Mouse (Mus musculus) stomach, postnatal 0 days (tissue): ENCODE measurements around the gene Rnls. TPM values are rescaled to one million over a fixed set of nuclear protein-coding genes. Genes with fewer than 3 reads are reported as not detected.

Source experiments
- ATAC-seq: fragments of 200-750 bp; cut with Nextera tagmentation; 2 replicates; pipeline ENCODE4 v1.8.0; 2017; ENCODE audit not compliant: low FRiP score, low TSS enrichment
- DNase-seq: peaks from one replicate; pipeline ENCODE4 v3.0.0-alpha.2; 2016; ENCODE audit warnings: low spot score
- H3K27ac ChIP-seq: fragments of 300-500 bp; sonication (generic); replicated peaks from 2 replicates; pipeline ENCODE4 v1.5.1; 2014; ENCODE audit warnings: mild to moderate bottlenecking, control low read depth
- H3K27me3 ChIP-seq: fragments of 300-500 bp; sonication (generic); 2 replicates; pipeline ENCODE4 v1.6.1; 2014; ENCODE audit warnings: low read length; ENCODE audit not compliant: control insufficient read depth, insufficient read depth
- H3K36me3 ChIP-seq: fragments of 300-500 bp; sonication (generic); 2 replicates; pipeline ENCODE4 v1.6.1; 2014; ENCODE audit warnings: low read length, mixed read lengths; ENCODE audit not compliant: control insufficient read depth, insufficient read depth
- H3K4me1 ChIP-seq: fragments of 300-500 bp; sonication (generic); replicated peaks from 2 replicates; pipeline ENCODE4 v1.6.1; 2014; ENCODE audit warnings: antibody characterized with exemption; ENCODE audit not compliant: control insufficient read depth, insufficient read depth
- H3K4me2 ChIP-seq: fragments of 300-500 bp; sonication (generic); replicated peaks from 2 replicates; pipeline ENCODE4 v1.6.1; 2014; ENCODE audit warnings: low read depth, mild to moderate bottlenecking, control low read depth, moderate library complexity
- H3K4me3 ChIP-seq: fragments of 300-500 bp; sonication (generic); 2 replicates; pipeline ENCODE4 v1.5.1; 2014; ENCODE audit warnings: low read depth, low read length, control low read depth
- H3K9ac ChIP-seq: fragments of 300-500 bp; sonication (generic); 2 replicates; pipeline ENCODE4 v1.6.1; 2014; ENCODE audit warnings: mild to moderate bottlenecking, low read length, control low read depth, mixed read lengths
- H3K9me3 ChIP-seq: fragments of 300-500 bp; sonication (generic); 2 replicates; pipeline ENCODE4 v1.6.1; 2016; ENCODE audit warnings: low read length; ENCODE audit not compliant: control insufficient read depth
- CTCF ChIP-seq: IDR thresholded peaks from 2 replicates; pipeline ENCODE4 v1.5.1; 2016; ENCODE audit warnings: antibody characterized with exemption, low read depth, mild to moderate bottlenecking, moderate library complexity
- EP300 ChIP-seq: optimal IDR thresholded peaks from 2 replicates; pipeline ENCODE3; 2016; ENCODE audit warnings: antibody characterized with exemption
- WGBS: fragments of 180-500 bp; shearing (Covaris S2); extraction: QIAGEN DNeasy Blood & Tissue Kit; methylation state at CpG from one replicate; pipeline ENCODE4 v1.1.7; 2014; 5-methylcytosine and 5-hydroxymethylcytosine counted together
- polyA plus RNA-seq: library from polyadenylated mRNA; unstranded; fragments of >200 nt; fragmentation: Nextera tagmentation; extraction: Ambion mirVana; gene quantifications from 2 replicates; pipeline ENCODE4 v1.2.1, GENCODE M21; 2015

Rnls gene
- polyA plus RNA-seq, 1 experiment from 2014 or later: 5.2 TPM

DNA sequence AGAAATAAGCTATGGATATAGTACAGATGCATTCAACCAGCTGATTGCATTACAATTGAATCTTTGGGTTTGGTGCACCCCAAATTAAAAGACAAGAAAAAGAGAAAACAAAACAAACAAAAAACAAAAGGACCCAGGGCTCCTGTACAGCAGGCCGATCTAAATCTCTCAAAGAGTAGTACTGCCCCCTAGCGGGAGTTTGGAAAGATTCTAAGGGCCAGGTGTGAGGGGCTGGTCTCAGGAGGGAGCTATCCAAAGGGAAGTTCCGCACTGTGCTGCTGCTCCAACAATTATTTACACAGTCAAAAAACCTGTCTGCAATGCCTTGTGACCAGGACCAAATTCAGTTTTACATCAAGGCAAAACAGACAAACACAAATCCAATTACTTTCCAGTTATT lies 165.1 kb downstream of the Rnls start:
- Histone ChIP-seq H3K36me3 (no peaks in the 10 kb centered on the region), H3K9me3 (no peaks in the 10 kb centered on the region), H3K4me1 (no peaks in the 10 kb centered on the region), H3K4me2 (no peak overlapping the region), H3K27ac (no peak overlapping the region), H3K4me3 (no peak overlapping the region), H3K9ac (no peak overlapping the region), H3K27me3 (no peaks in the 10 kb centered on the region)
- ATAC-seq (peak; percentile 80), DNase-seq (peak; percentile 66)
- TF ChIP-seq EP300 (no peak), CTCF (peak; percentile 85)
- 1% methylated on average over 3 of the region's 3 CpGs for WGBS

DNA sequence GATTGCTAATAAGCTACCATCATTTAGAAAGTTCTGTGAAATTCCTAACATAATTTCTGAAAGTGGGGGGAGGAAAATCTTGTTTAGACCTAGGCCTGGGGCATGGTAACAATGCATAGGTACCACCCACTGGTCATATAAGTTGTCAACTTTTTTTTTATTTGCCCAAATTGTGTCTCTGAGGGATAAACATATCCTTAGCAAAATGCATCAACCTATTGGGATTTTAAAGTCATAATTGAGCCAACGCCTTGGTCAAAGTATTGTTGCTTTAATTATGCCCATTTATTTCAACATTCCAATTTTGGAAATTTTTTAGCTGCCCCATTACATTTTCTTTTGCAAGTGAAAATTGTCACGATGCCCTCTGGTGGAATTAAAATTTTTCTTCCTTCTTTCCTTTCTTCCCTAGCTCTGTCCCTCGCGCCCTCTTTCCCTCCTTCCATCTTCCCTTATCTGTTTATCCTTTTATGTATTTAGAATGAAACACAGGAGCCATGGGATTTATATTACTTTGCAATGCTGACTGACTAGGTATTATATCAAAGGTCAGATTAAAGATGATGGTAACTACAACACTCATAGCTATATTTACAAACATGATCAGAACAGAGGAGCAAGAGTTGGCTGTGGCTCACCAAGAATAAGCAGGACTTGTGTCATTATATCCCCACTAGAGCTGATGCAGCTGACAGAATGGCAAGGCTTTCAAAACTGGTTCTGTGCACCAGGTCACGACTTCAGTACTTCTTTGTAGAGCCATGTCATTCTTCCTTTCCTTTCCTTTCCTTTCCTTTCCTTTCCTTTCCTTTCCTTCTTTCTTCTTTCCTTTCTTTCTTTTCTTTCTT lies 166.0 kb downstream of the Rnls start:
- DNase-seq: no peak
- Histone ChIP-seq H3K9ac (no peak overlapping the region), H3K4me3 (no peak overlapping the region), H3K27me3 (no peaks in the 10 kb centered on the region), H3K4me2 (no peak overlapping the region), H3K36me3 (no peaks in the 10 kb centered on the region), H3K4me1 (no peaks in the 10 kb centered on the region), H3K9me3 (no peaks in the 10 kb centered on the region), H3K27ac (no peak overlapping the region)
- no peak for ATAC-seq
- WGBS: 59% methylated on average over 5 of the region's 5 CpGs
- peak; percentile 60 for TF ChIP-seq CTCF
- TF ChIP-seq EP300: no peak

DNA sequence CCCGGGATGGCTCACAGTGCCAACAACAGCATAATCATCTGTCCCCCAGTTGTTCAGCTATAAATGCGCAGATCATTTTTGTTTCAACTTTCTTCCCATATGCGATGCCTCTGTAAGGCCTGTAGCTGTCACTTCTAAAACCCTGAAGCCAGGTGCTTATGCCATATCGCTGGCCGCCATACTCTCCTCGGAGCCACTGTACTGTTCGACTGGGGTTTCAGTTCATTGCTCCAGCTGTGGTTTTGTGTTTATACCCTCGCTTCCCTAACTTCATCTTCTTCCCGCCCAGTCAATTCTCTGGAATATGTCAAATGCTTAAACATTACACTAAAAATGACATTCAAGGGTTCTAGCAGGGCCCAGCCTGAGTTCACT lies 167.1 kb downstream of the Rnls start:
- H3K9ac ChIP-seq: no peak overlapping the region
- WGBS: 81% methylated on average over 9 of the region's 9 CpGs
- DNase-seq (no peak), ATAC-seq (no peak)
- no peaks in the 10 kb centered on the region for H3K4me1 ChIP-seq
- TF ChIP-seq CTCF (no peak), EP300 (no peak)
- H3K36me3 ChIP-seq: no peaks in the 10 kb centered on the region
- H3K27ac ChIP-seq: no peak overlapping the region
- no peaks in the 10 kb centered on the region for H3K9me3 ChIP-seq
- H3K27me3 ChIP-seq: no peaks in the 10 kb centered on the region
- no peak overlapping the region for H3K4me2 ChIP-seq
- H3K4me3 ChIP-seq: no peak overlapping the region

DNA sequence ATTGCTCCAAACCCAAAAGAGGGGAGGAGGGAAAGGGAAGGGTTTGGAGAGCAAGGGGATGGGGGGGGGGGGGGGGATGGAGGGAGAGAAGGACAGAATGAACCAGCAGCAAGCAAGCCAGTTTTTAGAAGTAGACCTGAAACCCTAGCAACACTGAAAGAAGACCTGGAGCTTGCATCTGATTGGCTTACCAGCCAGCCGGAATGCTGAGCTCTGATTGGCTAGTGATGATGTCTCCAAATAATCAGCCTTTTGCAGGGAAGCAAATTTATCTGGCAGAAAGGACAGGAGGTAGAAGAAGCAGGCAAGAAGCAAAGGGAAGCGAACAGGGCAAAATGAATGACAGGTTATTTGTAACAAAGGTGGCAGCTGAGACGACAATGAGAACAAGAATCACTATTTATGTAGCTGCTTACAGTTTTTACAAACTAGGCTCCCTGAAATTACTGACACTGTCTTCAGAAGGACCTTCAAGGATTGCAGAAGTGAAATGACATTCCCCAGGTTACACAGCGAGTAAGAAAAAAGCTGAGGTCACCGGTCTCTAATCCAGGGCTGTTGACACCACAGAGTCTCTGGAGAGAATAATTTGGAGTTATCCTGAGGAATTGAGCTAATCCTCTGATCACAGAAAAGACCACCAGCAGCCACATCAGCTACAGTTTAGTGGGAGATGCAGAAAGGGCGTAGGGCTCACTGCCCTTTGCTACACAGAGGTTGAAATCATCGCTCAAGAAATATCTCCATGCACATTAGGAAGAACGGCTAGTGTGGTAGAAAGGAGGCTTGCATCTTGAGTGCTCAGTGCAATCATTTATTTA lies 167.7 kb downstream of the Rnls start:
- H3K36me3 ChIP-seq: no peaks in the 10 kb centered on the region
- no peaks in the 10 kb centered on the region for H3K4me1 ChIP-seq
- no peaks in the 10 kb centered on the region for H3K27me3 ChIP-seq
- H3K27ac ChIP-seq: no peak overlapping the region
- ATAC-seq (peak; percentile 42; the same call in 1 of the 2 replicates), DNase-seq (peak; percentile 19)
- H3K9ac ChIP-seq: no peak overlapping the region
- no peak overlapping the region for H3K4me3 ChIP-seq
- TF ChIP-seq CTCF (no peak), EP300 (no peak)
- no peak overlapping the region for H3K4me2 ChIP-seq
- H3K9me3 ChIP-seq: no peaks in the 10 kb centered on the region
- WGBS: 53% methylated on average over 8 of the region's 8 CpGs

DNA sequence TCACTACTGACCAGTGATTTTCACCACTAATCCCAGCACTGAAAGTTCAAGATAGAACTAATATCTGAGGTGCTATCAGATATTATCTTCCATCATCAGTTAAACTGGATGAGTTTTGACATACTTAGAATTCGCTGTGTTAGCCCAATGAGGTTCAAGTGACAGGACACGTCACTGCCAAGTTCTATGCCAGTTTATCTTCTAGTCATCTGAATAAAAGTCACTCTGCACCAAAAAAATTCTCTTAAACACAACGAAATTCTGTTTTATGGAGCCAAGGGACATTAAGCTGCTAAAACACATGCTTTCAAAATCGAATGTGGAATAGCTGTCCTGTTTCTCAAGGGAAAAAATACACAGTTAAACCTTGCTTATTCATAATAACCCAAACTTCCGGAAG lies 168.3 kb downstream of the Rnls start:
- Histone ChIP-seq H3K9ac (no peak overlapping the region), H3K4me1 (no peaks in the 10 kb centered on the region), H3K36me3 (no peaks in the 10 kb centered on the region), H3K4me2 (no peak overlapping the region), H3K9me3 (no peaks in the 10 kb centered on the region), H3K4me3 (no peak overlapping the region), H3K27me3 (no peaks in the 10 kb centered on the region), H3K27ac (no peak overlapping the region)
- 33% methylated on average over 5 of the region's 5 CpGs for WGBS
- DNase-seq (no peak), ATAC-seq (no peak)
- TF ChIP-seq EP300 (no peak), CTCF (no peak)

DNA sequence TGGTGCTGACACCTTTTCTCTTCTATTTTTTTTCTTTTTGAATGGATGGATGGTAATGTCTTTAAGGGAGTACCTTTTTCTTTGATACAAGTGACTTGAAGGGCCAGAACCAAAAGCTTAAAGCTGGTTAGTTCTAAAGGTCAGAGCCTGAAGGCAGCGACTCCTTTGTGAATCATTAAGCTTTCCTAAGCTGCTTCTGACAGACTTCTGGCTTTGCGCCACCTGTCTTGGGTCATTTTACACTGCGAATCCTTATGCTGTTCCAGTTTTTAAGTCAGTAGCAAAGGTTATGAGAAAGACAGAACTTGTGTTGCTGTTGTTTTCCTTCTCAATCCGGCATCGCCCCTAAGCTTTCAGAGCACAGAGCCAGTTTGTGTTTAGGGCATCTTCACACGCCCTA lies 168.8 kb downstream of the Rnls start:
- H3K27ac ChIP-seq: no peak overlapping the region
- no peak overlapping the region for H3K4me2 ChIP-seq
- TF ChIP-seq EP300: no peak
- no peak for TF ChIP-seq CTCF
- WGBS: 42% methylated on average over 6 of the region's 6 CpGs
- no peak overlapping the region for H3K9ac ChIP-seq
- no peaks in the 10 kb centered on the region for H3K4me1 ChIP-seq
- ATAC-seq (no peak), DNase-seq (peak; percentile 52)
- H3K36me3 ChIP-seq: no peaks in the 10 kb centered on the region
- no peaks in the 10 kb centered on the region for H3K27me3 ChIP-seq
- no peak overlapping the region for H3K4me3 ChIP-seq
- H3K9me3 ChIP-seq: no peaks in the 10 kb centered on the region
